Mouse (Mus musculus) embryonic facial prominence, embryonic 11.5 days (tissue): ENCODE measurements at regions not wholly inside any gene's neighbourhood (a gene's known extent, or its start where the extent isn't known, plus 50 kb on each side); places are given as distances from the start of the nearest gene placed in this dataset.

ENCODE experiments used
- ATAC-seq: fragments of 200-750 bp; cut with Nextera tagmentation; replicated peaks from 2 replicates; pipeline ENCODE4 v1.8.0; 2017; ENCODE audit warnings: low read depth; ENCODE audit not compliant: insufficient number of reproducible peaks, low FRiP score, low TSS enrichment
- DNase-seq: peaks from one replicate; pipeline ENCODE4 v3.0.0-alpha.2; 2015; ENCODE audit warnings: low spot score
- H3K27ac ChIP-seq: fragments of 300-500 bp; sonication (generic); replicated peaks from 2 replicates; pipeline ENCODE4 v1.5.1; 2014; ENCODE audit warnings: mild to moderate bottlenecking, low read depth, low read length, control low read depth
- H3K27me3 ChIP-seq: fragments of 300-500 bp; sonication (generic); 2 replicates; pipeline ENCODE4 v1.6.1; 2014; ENCODE audit warnings: mild to moderate bottlenecking, low read length, moderate library complexity, mixed read lengths; ENCODE audit not compliant: control insufficient read depth, insufficient read depth
- H3K36me3 ChIP-seq: fragments of 300-500 bp; sonication (generic); replicated peaks from 2 replicates; pipeline ENCODE4 v1.6.1; 2014; ENCODE audit warnings: low read depth, mild to moderate bottlenecking, low read length, moderate library complexity, mixed read lengths; ENCODE audit not compliant: control insufficient read depth, insufficient read depth
- H3K4me1 ChIP-seq: fragments of 300-500 bp; sonication (generic); 2 replicates; pipeline ENCODE4 v1.6.1; 2014; ENCODE audit warnings: low read length, mixed read lengths; ENCODE audit not compliant: control insufficient read depth, insufficient read depth
- H3K4me2 ChIP-seq: fragments of 300-500 bp; sonication (generic); 2 replicates; pipeline ENCODE4 v1.6.1; 2014; ENCODE audit warnings: low read depth, mild to moderate bottlenecking, control low read depth, low read length, moderate library complexity
- H3K4me3 ChIP-seq: fragments of 300-500 bp; sonication (generic); 2 replicates; pipeline ENCODE4 v1.5.1; 2014; ENCODE audit warnings: low read depth, low read length, control low read depth
- H3K9ac ChIP-seq: fragments of 300-500 bp; sonication (generic); replicated peaks from 2 replicates; pipeline ENCODE4 v1.6.1; 2014; ENCODE audit warnings: mild to moderate bottlenecking, control low read depth, low read length
- H3K9me3 ChIP-seq: fragments of 300-500 bp; sonication (generic); replicated peaks from 2 replicates; pipeline ENCODE4 v1.6.1; 2016; ENCODE audit warnings: mild to moderate bottlenecking, low read length, inconsistent platforms, mixed read lengths; ENCODE audit not compliant: control insufficient read depth
- WGBS: fragments of 180-500 bp; shearing (Covaris S2); extraction: QIAGEN DNeasy Blood & Tissue Kit; methylation state at CpG from one replicate; pipeline ENCODE4 v1.1.7; 2014; 5-methylcytosine and 5-hydroxymethylcytosine counted together

DNA sequence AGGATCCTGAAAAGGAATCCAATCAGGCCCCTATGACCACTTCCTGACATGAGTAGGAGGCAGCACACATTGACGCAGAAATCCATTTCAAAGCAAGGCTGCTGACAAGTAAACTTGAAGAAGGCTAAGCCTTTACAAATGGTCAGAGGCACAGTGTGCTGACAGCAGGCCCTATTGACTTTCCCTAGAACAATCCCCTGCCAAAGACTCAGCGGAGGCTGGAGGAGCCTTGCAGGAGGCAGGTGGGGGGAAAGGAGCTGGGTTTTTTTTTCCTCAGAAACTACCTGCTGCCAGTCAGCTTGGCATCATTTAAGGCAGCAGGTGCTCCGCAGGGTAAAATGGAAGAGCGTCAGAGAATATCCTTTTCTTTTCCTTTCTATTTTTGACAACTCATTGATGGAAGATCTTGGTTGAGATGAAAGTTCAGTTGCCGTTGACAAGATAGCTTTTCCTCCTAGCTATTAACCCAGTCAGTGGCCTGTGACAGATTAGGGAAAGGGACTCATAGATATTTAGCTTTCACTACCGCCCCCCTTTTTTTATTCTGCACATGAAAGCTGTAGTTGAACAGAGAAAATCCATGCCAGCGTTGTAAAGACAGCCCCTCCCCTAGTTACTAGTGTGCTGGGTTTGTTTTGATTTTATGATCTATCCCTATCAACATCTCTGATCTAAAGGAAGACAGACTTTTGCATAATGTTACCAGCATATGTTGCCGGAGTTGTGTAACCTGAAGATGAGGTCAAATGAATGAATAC lies 210.6 kb downstream of the Csnka2ip start:
- H3K9ac ChIP-seq = no peak overlapping the region
- no peak overlapping the region for H3K4me3 ChIP-seq
- H3K4me1 ChIP-seq = no peaks in the 10 kb centered on the region
- H3K27ac ChIP-seq = no peak overlapping the region
- DNase-seq = no peak
- H3K9me3 ChIP-seq = no peaks in the 10 kb centered on the region
- H3K27me3 ChIP-seq = no peaks in the 10 kb centered on the region
- H3K4me2 ChIP-seq = no peak overlapping the region
- H3K36me3 ChIP-seq = no peaks in the 10 kb centered on the region
- ATAC-seq = no peak
- 58% methylated on average over 8 of the region's 8 CpGs for WGBS

DNA sequence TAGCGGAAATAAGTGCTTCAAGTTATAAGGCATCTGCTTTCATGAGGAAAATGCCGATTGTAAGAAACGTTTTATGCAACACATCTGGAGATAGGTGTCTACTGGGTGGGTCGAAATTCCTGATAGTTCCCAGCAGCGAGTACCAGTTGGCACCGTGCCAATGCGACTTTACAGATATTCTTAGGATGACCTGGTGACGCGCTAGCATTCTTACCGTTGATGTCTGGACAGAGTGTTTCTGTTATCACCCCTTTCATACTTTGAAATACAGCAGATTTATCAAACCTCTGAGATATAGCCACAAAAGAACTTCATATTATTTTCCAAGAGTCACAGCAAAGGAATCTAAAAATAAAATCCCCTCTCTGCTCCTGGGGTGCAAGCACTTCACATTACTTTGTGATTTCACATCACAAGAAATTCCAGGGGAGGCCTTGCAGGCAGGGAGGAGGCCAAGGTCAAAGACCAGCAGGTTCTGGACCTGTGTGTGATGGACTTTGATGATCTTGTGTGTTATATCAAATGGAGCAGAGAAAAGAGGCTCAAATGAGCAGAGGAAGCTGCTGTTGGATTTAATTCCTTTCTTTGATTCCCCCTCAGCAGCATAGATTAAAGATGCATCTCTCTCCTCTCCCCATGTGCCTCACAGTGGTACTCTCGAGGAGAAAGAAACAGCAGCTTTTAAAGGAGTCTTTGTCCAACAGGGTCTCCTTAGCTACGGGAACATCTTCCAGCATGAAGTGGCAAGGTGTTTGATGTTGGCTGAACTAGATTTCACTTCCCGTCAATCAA lies 233.4 kb downstream of the Csnka2ip start:
- H3K4me3 ChIP-seq = no peak overlapping the region
- H3K27ac ChIP-seq = no peak overlapping the region
- WGBS = 75% methylated on average over 13 of the region's 13 CpGs
- no peak for DNase-seq
- no peaks in the 10 kb centered on the region for H3K36me3 ChIP-seq
- H3K4me1 ChIP-seq = no peaks in the 10 kb centered on the region
- H3K4me2 ChIP-seq = no peak overlapping the region
- no peaks in the 10 kb centered on the region for H3K9me3 ChIP-seq
- H3K27me3 ChIP-seq = no peaks in the 10 kb centered on the region
- no peak for ATAC-seq
- no peak overlapping the region for H3K9ac ChIP-seq

DNA sequence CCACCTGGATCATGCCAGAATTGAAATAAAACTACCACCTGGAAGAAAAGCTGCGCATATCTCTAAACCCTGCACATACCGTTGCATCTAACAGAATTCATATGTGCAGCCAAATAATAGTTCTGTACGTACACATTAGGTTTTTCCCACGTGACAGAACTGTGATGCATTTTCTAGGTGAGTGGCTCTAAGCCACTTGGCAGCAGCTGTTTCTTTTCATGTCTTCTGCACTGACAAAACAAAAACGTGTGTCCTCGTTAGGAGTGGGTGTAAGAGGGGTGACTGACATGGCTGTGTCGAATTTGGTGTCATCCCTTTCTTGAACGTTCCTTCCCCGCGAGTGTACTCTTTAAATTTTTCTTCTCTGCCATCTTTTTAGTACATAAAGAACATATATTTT lies 254.3 kb downstream of the Csnka2ip start:
- 58% methylated on average over 10 of the region's 10 CpGs for WGBS
- Histone ChIP-seq H3K4me3 (no peak overlapping the region), H3K27me3 (no peaks in the 10 kb centered on the region), H3K4me2 (no peak overlapping the region), H3K4me1 (no peaks in the 10 kb centered on the region), H3K36me3 (no peaks in the 10 kb centered on the region), H3K27ac (no peak overlapping the region), H3K9ac (no peak overlapping the region), H3K9me3 (no peaks in the 10 kb centered on the region)
- ATAC-seq = no peak
- DNase-seq = peak; percentile 4

DNA sequence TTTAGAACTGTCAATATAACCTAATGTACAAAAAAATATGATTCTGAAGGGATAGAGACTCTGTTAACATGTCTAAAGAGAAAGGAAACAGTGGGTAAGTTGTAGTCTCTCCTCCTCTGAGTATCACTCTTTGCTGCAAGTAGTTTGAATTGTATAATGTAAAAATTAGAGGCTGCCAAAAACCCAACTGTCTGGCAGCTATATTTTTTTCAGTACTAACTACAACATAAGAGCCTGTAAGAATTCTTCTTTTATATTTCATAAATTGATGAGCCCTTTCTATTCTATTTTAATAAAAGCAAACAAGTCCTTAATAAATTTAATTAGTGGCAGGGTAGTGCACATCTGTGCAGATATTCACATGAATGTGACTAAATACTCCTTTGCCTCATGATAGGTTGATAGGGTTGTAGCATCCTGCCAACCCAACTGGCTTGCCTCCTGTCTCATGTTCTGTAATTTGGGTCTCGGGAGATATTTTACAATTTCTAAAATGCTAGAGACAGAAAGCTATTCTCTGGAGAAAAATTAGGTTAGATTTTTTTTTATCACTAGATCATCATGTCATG lies 269.2 kb downstream of the Csnka2ip start:
- no peak overlapping the region for H3K4me3 ChIP-seq
- no peaks in the 10 kb centered on the region for H3K9me3 ChIP-seq
- H3K36me3 ChIP-seq = no peaks in the 10 kb centered on the region
- WGBS = 88% methylated on average over 1 of the region's 1 CpGs
- no peak for ATAC-seq
- DNase-seq = no peak
- no peaks in the 10 kb centered on the region for H3K4me1 ChIP-seq
- H3K9ac ChIP-seq = no peak overlapping the region
- H3K27me3 ChIP-seq = no peaks in the 10 kb centered on the region
- H3K27ac ChIP-seq = no peak overlapping the region
- H3K4me2 ChIP-seq = no peak overlapping the region

DNA sequence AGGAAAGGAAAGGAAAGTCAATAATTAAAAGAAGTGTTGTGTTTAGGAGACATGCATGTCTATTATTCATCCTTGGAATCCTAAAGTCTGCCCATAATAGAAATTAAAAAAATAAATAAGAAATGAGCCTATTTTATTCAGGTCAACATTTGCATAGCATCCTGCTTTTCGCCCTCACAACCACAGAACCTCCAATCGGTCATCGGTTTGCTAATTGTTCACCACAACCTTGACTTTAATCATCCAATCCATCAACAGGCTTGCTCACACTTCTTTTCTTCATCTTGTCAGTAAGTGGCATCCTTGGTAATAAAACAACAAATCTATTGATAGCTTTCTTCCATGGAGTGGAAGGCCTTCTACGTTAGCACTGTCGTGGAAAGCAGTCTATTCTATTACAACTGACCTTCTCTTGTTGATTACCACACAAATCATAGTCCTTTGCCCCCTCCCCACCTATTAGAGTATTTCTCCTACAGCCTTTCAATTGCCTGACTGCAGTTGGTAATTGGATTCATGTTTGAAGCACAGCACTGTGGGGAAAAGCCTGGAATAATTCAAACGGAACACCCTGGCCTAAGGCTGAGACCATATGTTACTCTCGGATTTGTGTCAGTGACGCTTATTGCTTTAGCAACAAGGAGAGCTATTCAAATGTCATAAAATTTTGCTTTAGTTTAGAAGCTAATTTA lies 269.9 kb downstream of the Csnka2ip start:
- H3K4me2 ChIP-seq = no peak overlapping the region
- H3K36me3 ChIP-seq = no peaks in the 10 kb centered on the region
- peak; percentile 31 for DNase-seq
- 65% methylated on average over 8 of the region's 8 CpGs for WGBS
- H3K9me3 ChIP-seq = no peaks in the 10 kb centered on the region
- H3K27me3 ChIP-seq = no peaks in the 10 kb centered on the region
- no peak for ATAC-seq
- no peak overlapping the region for H3K9ac ChIP-seq
- no peak overlapping the region for H3K4me3 ChIP-seq
- H3K4me1 ChIP-seq = no peaks in the 10 kb centered on the region
- H3K27ac ChIP-seq = no peak overlapping the region

DNA sequence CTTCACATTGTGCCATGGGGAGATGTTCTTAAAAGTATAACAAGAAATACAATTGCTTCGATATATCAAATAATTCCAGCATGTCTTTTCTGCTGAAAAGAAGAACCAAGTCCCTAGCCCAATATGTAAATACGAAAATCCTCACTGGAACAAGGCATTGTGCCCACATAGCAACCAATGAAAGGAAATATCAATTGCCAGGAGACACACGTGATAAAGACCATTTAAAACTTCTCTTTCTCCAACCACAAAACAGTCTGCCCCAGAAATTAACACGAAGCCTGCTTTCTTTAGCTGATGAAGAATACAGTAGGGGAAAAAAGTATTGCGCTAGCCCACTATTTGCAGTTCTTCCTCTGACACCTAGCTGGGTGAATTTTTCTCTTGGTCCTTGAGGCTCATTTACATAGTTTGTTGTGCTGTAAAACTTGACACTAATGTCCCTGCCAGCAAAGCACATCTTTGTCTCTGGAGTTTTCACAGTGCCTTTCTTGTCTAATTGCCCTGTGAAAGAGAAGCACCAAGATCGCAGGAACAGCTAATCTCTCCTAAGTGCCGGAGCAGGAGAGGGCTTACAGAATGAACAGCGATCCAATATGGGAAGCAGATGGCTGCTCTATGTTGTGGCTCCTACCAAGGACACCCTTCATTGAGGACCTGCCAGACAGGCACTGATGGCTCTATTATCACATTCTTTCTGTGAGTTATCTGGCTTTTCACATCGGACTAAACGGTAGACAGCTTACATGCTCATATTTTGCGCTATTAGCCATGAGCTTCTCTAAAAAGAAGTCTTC lies 272.7 kb downstream of the Csnka2ip start:
- no peak for DNase-seq
- ATAC-seq = no peak
- WGBS = 69% methylated on average over 11 of the region's 11 CpGs

DNA sequence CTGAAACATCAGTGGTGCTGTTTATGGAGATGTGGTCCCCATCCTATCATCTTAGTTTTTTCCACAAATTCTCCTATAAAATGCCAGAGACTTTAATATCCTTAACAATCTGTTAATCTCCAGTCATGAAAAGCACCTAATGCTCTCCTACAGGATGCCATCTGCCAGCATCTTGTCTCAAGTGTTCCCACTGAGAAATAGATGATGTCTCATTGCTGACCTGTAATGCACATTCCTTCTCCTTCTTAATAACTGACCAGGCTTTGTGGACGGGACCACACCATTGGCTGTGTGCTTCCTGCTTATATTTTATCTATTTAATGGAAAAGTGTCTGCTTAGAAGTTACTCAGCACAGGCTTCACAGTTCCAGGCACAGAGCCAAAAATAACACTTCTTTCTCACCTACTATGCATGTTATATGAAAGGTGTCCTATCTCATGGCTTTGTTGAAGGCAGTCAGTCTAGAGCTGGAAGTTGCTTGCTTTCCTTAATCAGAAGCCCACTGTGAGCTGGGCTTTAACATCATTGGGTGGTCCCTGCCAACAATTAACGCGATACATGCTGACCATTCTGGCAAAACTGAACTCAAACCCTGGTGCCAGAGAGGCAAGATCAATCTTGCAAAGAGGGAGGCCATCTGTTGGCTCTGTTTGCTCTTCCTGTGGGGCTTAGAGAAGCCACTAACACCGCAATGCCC lies 283.3 kb downstream of the Csnka2ip start:
- H3K4me1 ChIP-seq = no peaks in the 10 kb centered on the region
- no peak overlapping the region for H3K9ac ChIP-seq
- H3K27me3 ChIP-seq = no peaks in the 10 kb centered on the region
- no peaks in the 10 kb centered on the region for H3K36me3 ChIP-seq
- H3K4me2 ChIP-seq = no peak overlapping the region
- H3K9me3 ChIP-seq = no peaks in the 10 kb centered on the region
- 85% methylated on average over 4 of the region's 4 CpGs for WGBS
- DNase-seq = no peak
- no peak overlapping the region for H3K27ac ChIP-seq
- no peak for ATAC-seq
- H3K4me3 ChIP-seq = no peak overlapping the region

More for the DNA sequence above, 272.7 kb downstream of the Csnka2ip start:
- H3K9me3 ChIP-seq = no peaks in the 10 kb centered on the region
- no peak overlapping the region for H3K4me3 ChIP-seq
- no peak overlapping the region for H3K9ac ChIP-seq
- H3K27me3 ChIP-seq = no peaks in the 10 kb centered on the region
- no peak overlapping the region for H3K27ac ChIP-seq
- H3K4me2 ChIP-seq = no peak overlapping the region
- no peaks in the 10 kb centered on the region for H3K4me1 ChIP-seq
- no peaks in the 10 kb centered on the region for H3K36me3 ChIP-seq
